Mouse (Mus musculus) left cerebral cortex, postnatal 14 days (tissue): ENCODE data around the gene Cpsf4l. TPM values are rescaled to one million over a fixed set of nuclear protein-coding genes. Genes with fewer than 3 reads are reported as not detected.

Source experiments
- DNase-seq, 2 experiments: peaks; one replicate each; pipeline ENCODE4 v3.0.0; 2021 to 2022; ENCODE audit warnings: low spot score in 2 of 2, mixed read lengths in 1 of 2
- intact Hi-C: fragments of 180-260 bp; cut with DNase I; formaldehyde crosslinking; loops from one replicate; pipeline ENCODE4 v1.15.1; 2025
- total RNA-seq, 2 experiments: library from RNA; stranded (reverse); gene quantifications; 2 replicates each; pipeline ENCODE4 v1.2.3; 2021

The Cpsf4l gene
- total RNA-seq, 2 experiments from 2014 or later: 0.33 TPM; not detected in 1

DNA sequence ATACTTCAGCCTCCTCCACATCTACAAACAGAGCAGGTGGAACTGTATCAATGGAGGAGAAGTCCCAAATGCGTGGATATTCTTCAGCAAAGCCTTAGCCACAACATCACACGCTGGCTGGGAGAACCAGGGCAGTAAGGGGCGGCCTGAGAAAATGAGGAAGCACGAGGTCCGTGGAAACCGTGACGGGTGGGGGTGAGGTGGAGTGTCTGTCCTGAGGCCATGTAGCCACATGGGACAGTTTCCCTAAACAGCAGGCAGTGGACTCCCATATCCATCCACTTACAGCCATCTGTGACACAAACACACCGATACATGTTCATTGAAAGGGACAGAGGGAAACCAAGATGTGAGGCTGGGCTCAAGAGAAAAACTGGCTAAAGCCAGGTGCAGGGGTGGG is 28.1 kb upstream of the Cpsf4l start:
- DNase-seq: no peak
- intact Hi-C loops: no loop called here

DNA sequence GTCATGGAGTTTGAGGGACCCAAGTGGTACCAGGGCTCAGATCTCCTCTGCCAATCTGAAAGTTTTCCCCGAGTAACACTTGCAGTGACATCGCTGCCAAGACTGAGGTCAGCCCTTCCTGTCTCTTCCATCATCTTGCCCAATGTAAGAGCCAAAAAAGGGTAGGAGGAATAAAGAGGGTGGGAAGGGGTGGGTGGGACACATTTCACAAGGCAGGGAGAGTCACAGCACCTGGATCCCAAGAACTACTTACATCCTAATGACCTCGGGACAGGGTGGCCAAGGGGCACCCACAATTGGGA is 27.7 kb upstream of the Cpsf4l start:
- DNase-seq: no peak
- intact Hi-C loops: no loop called here

DNA sequence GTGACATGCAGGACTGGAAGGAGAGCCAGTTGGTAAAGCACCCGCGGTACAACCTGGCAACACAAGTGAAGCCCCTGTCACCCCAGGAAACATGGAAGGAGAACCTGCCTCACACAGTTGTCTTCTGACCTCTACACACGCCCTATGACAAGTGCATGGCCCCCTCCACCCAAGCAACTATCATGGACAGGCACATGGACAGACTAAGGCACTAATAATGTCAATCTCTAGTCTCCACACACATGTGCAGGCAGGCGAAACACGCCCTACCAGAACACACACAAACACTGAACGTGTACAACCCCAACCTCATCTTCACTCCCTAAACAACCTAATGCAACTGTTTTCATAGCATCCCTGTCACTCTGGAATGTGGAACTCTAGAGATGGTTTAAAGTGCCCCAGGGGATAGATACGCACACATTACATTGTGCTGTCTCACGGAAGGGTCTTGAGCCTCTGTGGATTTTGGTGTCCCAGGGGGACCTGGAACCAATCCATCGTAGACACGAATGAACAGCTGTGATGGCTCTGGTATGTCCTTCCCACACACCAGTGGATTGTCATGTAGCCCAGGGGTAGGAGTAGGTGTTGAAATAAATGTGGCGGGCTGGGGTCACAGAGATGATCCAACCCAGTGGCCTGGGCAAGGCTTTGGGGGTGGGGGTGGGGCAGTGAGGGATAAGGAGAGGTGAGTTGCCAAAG is 27.2 kb upstream of the Cpsf4l start:
- intact Hi-C loops: no loop called here
- DNase-seq: no peak

DNA sequence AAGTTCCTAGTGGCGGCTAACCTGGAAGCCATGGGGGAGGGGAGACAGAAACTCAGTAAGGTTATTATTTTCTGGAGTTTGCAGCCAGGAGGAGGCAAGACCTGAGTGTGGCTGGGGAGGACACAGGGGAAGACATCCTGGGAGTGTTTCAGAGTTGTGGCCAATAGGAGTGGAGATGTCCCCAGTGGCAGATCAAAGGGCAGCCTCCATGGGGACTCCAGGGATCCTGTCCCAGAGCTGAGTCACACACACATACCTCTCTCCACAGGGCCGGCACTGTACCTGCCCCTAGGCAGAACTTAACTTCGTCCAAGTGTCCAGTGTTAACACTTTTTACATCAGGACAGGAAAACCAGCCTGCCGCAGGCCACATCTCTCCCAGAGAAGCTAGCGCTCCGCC is 25.3 kb upstream of the Cpsf4l start:
- intact Hi-C loops: no loop called here
- DNase-seq: no peak

DNA sequence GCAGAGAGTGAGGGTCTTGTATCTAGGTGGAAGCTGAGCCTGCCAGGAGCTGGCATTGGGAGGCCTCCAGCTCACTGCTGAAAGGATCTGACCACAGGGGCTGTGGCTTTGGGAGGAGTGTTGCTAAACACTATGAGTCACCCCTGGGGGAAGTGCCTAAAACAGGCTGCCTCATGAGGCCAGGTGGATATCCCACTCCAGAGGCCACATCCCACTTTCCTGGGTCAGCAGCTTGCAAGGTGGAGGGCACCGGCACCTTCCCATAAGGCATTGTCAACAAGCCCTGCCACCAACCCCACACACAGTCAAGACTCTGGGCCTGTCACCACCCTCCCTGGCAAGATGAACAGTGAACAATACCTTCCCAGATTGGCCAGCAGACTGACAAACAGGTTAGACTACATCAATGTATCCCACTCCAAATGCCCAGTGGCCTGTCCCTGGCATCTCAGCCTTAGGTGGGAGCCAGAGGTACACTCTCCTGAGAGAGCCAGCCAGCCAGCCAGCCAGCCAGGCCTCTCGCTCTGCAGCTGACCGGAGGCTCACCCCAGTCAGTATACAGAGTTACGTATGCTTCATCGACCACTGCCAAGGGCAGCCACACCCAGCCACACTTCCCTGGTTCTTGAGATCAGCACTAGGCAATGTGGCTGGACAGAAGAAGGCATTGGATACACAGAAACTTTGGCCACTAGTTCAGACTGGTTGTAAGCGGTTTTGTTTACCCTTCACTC is 24.0 kb upstream of the Cpsf4l start:
- intact Hi-C loops: no loop called here
- no peak for DNase-seq

DNA sequence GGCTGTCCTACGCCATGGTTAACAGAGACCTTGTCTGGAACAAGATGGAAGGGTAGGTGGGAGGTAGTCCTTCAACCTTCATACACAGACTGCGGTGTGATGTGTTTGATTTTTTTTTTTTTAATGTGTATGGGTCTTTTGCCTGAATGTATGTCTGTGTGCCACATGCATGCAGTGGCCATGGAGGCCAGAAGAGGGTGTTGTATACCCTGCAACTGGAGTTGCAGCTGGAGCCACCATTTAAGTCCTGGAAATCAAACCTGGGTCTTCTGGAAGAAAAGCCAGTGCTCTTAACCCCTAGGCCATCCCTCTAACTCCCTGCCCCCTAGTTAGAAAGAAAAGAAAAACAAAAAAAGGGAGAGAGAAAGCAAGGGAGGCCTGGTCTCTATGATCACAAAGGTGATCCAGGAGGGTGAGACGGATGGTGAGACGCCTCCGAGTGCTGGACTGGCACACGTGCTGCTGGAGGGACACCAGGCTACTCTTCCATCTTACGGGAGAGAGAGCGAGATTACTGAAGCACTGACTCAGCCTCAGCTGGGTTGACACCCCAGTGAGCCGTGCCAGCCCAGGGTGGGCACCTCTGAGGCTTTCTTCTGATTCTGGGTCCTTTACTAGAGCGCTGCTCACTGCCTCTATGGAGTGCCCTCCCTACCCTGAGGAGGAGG is 22.3 kb upstream of the Cpsf4l start:
- intact Hi-C loops: no loop called here
- no peak for DNase-seq

DNA sequence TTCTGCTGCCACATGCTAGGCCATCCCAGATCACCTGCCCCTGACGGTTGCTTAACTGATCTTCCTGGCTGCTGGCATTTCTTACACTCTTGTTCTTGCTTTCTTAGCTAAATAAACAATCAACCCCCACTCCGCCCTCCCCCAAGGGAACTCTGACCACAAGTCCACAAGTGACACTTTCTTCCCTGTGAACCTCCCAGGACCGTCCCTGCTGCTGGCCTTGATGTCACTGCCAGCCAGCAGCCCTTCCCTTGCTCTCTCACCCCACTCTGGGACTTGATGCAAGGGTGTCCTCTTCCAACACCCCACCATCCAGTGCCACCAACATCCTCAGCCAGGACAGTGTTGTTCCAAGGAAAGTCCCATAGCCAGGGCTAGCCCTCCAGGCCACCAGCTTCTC is 21.1 kb upstream of the Cpsf4l start:
- intact Hi-C loops: no loop called here
- no peak for DNase-seq

DNA sequence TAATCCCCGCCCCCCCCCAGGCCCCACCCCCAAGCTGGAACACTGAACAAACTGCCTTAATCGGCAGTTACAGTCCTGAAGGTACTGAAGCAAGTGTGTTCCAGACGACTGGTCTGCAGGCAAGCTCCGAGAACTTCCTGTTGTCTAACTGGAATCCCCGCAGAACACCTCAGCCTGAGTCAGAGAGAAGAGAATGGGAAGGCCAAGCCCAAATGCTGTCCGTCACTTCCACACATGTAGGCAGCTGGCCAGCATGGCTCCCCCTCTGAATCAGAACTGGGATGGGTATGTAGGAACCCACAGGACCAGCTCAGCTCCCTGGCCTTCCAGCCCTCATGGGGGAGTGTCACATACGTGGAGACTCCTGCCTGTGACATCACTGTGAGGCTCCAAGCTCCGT is 20.1 kb upstream of the Cpsf4l start:
- intact Hi-C loops: no loop called here

DNA sequence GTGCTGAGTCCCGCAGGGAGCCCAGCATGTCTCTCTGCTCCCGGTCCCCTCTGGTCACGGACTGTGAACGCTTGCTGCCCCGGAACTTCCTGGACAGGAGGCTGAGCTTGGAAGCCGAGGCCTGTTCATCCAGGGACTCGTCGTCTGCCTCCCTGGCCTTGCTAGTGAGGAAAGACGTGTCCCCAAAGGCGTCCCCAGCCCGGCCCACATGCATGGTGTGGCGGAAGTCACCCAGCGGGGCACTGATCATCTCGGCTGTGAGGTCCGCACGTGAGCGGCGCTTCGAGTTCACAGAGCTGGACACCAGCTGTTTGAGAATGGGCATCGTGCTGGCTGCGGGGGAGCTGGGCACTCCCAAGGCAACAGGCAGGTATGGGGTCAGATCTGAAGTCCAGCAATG is 19.4 kb upstream of the Cpsf4l start:
- DNase-seq: no peak
- intact Hi-C loops: no loop called here

More for the DNA sequence above, 20.1 kb upstream of the Cpsf4l start:
- DNase-seq: no peak

DNA sequence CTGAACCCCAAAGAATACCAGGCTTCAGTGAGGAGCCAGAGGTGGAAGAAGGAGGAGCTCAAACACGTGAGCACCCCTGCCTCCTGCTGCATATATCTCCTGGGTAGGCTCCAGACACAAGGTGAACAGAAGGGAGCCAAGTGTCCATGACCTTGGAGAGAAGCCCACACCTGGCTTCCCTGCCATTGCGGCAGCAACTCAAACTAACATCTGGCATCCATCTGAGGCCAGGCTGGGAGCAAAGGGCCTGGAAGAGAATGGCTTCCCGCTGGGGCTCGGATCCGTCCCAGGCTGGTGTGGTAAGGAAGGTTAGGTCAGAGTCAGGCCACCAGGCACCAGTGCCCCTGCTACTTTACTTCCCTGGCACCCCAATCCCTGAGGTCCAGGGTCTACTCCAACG is 18.2 kb upstream of the Cpsf4l start:
- no peak for DNase-seq
- intact Hi-C loops: no loop called here

DNA sequence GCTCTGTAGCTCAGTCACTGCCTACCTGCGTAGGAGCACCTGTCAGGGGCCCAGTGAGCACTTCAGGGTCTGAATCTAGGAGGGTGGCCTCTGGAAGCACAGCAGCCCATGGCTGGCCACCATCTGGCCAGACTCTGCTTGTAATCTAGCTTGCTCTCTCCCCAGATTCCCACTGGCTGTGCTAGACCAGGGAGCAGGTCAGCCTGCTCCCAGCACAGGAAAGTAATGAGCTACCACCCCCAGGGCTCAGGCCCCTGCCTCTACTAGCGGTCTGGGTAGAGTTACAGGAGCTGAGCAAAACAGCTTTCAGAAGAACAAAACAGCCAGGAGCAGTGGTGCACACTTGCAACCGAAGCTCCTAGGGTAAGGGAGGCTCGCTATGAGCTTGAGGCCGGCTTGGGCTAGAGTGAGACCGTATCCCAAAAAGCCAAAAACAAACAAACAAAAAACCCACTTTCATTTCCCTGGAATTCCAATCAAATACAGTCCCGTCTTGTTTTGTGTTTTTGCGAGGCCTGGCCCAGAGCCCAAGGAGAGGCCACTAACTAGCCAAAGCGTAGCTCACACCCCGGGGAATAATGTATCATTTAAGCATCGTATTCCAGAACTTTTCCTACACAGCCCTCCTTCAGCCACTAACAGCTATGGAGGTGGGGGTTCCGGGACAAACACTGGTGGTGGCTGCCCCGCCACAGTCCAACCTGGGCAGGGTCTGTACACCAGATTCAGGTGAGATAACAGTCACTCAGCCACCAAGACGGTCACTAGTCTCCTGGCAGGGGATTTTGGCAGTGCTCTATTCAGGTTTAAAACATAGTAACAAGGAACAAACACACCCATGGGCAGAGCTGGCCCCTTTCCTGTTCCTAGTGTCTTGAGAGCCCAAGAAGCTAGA is 17.4 kb upstream of the Cpsf4l start:
- intact Hi-C loops: no loop called here
- no peak for DNase-seq

DNA sequence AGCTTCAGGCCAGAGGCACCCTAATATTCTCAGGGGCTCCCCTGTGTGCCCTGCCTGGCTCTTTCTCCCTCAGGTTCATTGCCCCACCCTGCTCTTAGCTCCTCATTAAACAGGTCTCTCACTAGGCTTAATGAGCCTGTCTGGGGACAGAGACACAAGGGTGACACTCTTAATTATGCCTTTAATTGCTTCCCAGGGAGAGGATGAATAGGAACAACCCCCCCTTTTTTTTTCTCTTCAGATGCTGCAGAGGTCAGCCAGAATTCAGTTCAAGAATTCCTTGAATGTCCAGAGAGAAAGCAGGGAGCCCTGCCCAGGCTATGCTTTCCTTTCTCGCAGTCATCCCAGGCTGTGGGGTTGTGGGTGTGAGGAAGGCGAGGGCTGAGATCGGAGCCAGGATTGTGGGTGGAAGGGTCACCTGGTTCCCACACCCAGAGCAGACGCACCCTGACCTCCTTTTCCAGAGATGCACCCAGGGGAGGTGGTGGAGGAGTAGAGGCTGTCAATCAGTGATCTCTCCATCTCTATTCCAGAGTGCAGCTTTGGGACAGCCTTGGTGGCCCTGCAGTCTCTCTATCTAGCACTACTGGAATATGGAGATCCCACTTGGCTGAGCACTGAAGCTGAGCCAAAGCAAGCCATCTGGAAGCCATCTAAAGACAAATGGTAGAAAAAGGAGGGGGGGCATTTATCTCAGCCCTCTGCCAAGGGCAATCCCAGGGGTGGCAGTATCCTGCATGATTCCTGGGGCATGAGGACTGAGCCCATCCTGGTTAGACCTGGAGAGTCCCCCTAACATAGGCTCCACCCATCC is 15.6 kb upstream of the Cpsf4l start:
- intact Hi-C loops: no loop called here
- DNase-seq: no peak

DNA sequence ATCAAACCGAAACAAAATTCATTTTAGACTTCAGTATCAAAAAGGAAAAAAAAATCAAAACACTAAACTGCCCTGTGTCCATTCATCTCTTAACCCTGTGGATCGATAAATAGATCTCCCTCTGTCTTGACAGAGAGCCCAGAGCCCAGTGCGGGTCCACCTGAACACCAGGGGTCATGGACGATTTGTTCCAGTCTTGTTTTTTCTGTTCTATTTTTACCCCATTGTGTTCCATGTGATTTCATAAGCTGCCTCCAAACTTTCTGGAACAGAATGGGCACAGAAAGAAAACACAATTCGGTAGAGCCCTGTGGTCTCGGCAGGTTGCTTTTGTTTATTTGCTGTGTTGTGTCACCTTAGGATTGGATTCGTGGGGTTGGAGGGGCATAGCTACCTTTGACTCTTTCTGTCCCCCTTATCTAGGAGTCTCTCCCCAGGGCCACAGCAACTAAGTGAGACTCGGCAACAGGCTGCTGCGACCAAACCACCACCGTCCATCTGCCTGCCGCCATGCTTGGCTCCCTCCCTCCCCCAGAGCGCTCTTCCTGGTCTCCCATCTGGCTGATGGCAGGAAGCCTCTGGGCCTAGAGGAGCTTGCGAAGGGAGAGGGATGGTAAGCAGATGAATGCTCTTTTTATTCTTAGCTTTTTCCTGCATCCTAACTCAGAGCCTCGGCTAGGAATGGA is 12.7 kb upstream of the Cpsf4l start:
- DNase-seq: no peak
- intact Hi-C loops: no loop called here

DNA sequence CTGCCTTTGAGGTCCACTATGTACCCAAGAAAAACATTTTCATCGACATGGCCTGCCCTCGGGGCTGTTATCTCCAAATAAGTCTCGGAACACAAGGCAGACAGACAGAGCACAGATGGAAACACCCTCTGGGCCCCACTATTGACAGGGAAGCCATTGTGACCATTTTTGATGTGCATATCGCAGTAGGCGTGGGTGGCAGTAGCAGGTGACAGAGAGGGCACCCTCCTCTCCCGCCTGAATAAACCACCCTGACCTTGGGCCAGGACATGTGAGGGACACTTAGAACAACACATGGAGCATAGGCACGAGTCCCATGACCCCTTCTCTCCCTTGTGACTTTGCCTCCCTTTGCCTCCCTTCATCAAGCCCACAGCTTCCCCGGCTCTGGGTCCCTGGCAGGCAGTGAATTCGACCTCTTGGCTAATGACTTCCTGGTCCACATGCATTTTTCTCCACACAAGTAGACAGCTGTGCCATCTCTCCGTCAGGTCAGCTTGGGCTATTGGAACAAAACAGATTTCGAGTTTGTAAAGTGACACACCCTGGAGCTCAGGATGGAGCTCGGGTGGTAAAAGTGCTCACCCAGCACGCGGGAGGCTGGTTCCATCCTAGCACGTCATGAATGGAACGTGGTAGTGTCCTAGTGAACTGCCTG is 8.1 kb upstream of the Cpsf4l start:
- intact Hi-C loops: no loop called here
- DNase-seq: no peak

DNA sequence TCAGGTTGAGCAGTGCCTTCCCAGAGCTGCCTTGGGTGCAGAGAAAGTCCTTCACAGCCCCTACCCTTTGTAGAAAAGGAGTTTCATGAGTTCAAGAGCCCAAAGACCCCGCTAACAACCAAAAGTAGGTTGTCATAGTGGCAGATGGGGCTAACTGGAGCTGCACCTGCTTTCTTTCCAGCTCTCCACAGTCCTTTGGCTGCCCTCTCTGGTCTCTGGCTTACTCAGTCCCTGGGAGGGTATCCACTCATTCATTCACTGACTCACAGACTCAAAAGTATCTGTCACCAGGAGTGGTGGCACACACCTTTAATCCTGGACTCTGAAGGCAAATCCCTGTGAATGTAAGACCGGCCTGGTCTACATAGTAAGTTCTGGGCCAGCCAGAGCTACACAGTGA is 6.3 kb upstream of the Cpsf4l start:
- DNase-seq: no peak
- intact Hi-C loops: no loop called here

DNA sequence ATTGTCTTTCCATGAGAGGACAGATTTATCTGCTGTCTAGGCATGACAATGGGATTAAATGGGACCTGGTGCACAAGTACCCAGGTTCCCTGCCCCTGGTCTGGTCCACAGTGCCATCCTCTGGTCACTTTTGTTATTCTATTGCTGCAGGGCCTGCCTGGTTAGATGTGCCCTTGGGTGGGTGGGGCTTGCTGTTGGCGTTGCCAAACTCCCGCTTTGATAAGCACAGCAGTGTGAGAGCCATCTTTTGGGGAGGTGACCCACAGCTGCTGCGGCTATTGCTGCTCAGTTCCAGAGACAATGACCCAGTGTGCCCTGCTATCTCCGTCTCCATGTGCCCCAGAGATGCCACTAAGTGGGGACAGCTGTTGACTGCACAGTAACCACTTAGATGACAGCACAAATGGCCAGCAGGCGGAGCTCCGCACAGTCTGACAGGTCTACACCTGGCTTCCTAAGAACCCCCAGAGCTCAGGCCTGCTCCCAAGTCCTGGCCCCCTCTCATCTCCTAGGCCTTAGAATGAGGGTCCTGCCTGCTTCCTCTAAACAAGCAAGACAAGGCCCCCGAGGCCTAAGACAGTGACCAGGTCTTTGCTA is 5.4 kb upstream of the Cpsf4l start:
- no peak for DNase-seq
- intact Hi-C loops: no loop called here

DNA sequence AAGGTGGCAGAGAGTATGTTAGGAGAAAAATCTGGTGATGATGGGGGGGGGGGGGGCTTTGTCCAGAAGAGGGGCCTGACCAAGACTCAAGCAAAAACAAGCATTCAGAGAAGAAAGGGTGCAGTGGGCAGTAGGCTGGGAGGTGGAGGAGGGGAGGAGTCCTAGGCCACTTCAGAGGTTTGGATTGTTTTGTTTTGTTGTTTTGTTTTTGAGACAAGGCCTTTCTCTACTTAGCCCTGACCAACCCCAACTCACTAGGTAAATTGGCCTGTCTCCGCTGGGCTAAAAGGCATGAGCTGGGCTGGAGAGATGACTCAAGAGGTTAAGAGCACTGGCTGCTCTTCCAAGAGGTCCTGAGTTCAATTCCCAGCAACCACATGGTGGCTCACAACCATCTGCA is 1.2 kb upstream of the Cpsf4l start:
- intact Hi-C loops: loop anchor here (5.0 kb wide), 1 partner anchor 41 kb away; the partner anchor contains the start of gene Cdc42ep4

More for the DNA sequence above, 1.2 kb upstream of the Cpsf4l start:
- no peak for DNase-seq
